Mouse (Mus musculus) embryonic facial prominence, embryonic 12.5 days (tissue): ENCODE measurements around the gene Ifi47. TPM values are rescaled to one million over a fixed set of nuclear protein-coding genes. Genes with fewer than 3 reads are reported as not detected.
"Not testable (repeated sequence)": the region's sequence is repeated elsewhere in the genome, so short reads cannot be mapped to it uniquely, and the experiment has no call there.

Experiments used
- ATAC-seq: fragments of 200-750 bp; cut with Nextera tagmentation; 2 replicates; pipeline ENCODE4 v1.8.0; 2017; ENCODE audit not compliant: insufficient number of reproducible peaks, insufficient read depth, low FRiP score, low TSS enrichment
- H3K27ac ChIP-seq: fragments of 300-500 bp; sonication (generic); 2 replicates; pipeline ENCODE4 v1.5.1; 2016; ENCODE audit warnings: mild to moderate bottlenecking
- H3K27me3 ChIP-seq: fragments of 300-500 bp; sonication (generic); 2 replicates; pipeline ENCODE4 v1.6.1; 2016; ENCODE audit warnings: mild to moderate bottlenecking, moderate library complexity
- H3K36me3 ChIP-seq: fragments of 300-500 bp; sonication (generic); 2 replicates; pipeline ENCODE4 v1.6.1; 2016; ENCODE audit warnings: mild to moderate bottlenecking
- H3K4me1 ChIP-seq: fragments of 300-500 bp; sonication (generic); 2 replicates; pipeline ENCODE4 v1.6.1; 2016
- H3K4me2 ChIP-seq: fragments of 300-500 bp; sonication (generic); replicated peaks from 2 replicates; pipeline ENCODE4 v1.6.1; 2016; ENCODE audit warnings: mild to moderate bottlenecking, moderate library complexity
- H3K4me3 ChIP-seq: fragments of 300-500 bp; sonication (generic); 2 replicates; pipeline ENCODE4 v1.5.1; 2016; ENCODE audit warnings: mild to moderate bottlenecking
- H3K9ac ChIP-seq: fragments of 300-500 bp; sonication (generic); 2 replicates; pipeline ENCODE4 v1.6.1; 2016; ENCODE audit warnings: mild to moderate bottlenecking, moderate library complexity
- H3K9me3 ChIP-seq: fragments of 300-500 bp; sonication (generic); 2 replicates; pipeline ENCODE4 v1.6.1; 2016; ENCODE audit warnings: mild to moderate bottlenecking, moderate library complexity
- WGBS: fragments of 180-500 bp; shearing (Covaris S2); methylation state at CpG from one replicate; pipeline ENCODE4 v1.1.7; 2016; 5-methylcytosine and 5-hydroxymethylcytosine counted together
- polyA plus RNA-seq: library from polyadenylated mRNA; unstranded; fragments of >200 nt; fragmentation: Nextera tagmentation; extraction: Ambion mirVana; gene quantifications from 2 replicates; pipeline ENCODE4 v1.2.1, GENCODE M21; 2016

Gene Ifi47
- polyA plus RNA-seq, result 0.74 and 1.2 TPM in 2 replicates

- not testable (repeated sequence) for ATAC-seq
These were observed at the start of gene Ifi47 for GRCm38 (mm10) chr11:49076001-49076757. TSS of gene Ifi47 (plus strand) at chr11:49076587.

GRCm38 (mm10) chr11:49050064-49050463 lies 26.3 kb upstream of the Ifi47 start:
- H3K4me2 ChIP-seq, H3K4me3 ChIP-seq, H3K4me1 ChIP-seq, H3K27me3 ChIP-seq, H3K36me3 ChIP-seq, H3K27ac ChIP-seq, ATAC-seq, H3K9ac ChIP-seq, H3K9me3 ChIP-seq: not testable (repeated sequence)

More at GRCm38 (mm10) chr11:49076001-49076757, at the start of gene Ifi47:
- not testable (repeated sequence) for H3K9ac ChIP-seq, H3K36me3 ChIP-seq, H3K4me3 ChIP-seq, H3K27ac ChIP-seq, H3K27me3 ChIP-seq, H3K4me1 ChIP-seq, H3K4me2 ChIP-seq, H3K9me3 ChIP-seq
- 68% methylated on average over 6 of the region's 6 CpGs for WGBS

- not testable (repeated sequence) for H3K4me1 ChIP-seq, ATAC-seq, H3K4me3 ChIP-seq, H3K27me3 ChIP-seq, H3K27ac ChIP-seq, H3K9me3 ChIP-seq, H3K4me2 ChIP-seq, H3K36me3 ChIP-seq, H3K9ac ChIP-seq
- WGBS, result 85% methylated on average over 1 of the region's 6 CpGs
These were observed 25.1 kb upstream of the Ifi47 start, which contains the start of gene 9930111J21Rik2 for GRCm38 (mm10) chr11:49051093-49051891. TSS of gene 9930111J21Rik2 (minus strand) at chr11:49051242.

- H3K4me1 ChIP-seq, H3K9ac ChIP-seq, H3K4me2 ChIP-seq, H3K36me3 ChIP-seq, H3K27ac ChIP-seq, H3K27me3 ChIP-seq, H3K4me3 ChIP-seq, H3K9me3 ChIP-seq, ATAC-seq: not testable (repeated sequence)
- WGBS, result no CpG with 5 or more reads among the region's 5 CpGs
These were observed 24.5 kb upstream of the Ifi47 start for GRCm38 (mm10) chr11:49051894-49052293.

GRCm38 (mm10) chr11:49060061-49060460 lies 16.3 kb upstream of the Ifi47 start:
- not testable (repeated sequence) for H3K4me2 ChIP-seq, H3K27me3 ChIP-seq, H3K4me1 ChIP-seq, ATAC-seq, H3K9me3 ChIP-seq, H3K27ac ChIP-seq, H3K36me3 ChIP-seq, H3K4me3 ChIP-seq, H3K9ac ChIP-seq
- 85% methylated on average over 2 of the region's 3 CpGs for WGBS

GRCm38 (mm10) chr11:49061865-49062264 lies 14.5 kb upstream of the Ifi47 start:
- not testable (repeated sequence) for H3K9me3 ChIP-seq, H3K36me3 ChIP-seq, H3K4me1 ChIP-seq, H3K9ac ChIP-seq, H3K4me2 ChIP-seq, H3K27ac ChIP-seq, H3K4me3 ChIP-seq, H3K27me3 ChIP-seq, ATAC-seq
- 78% methylated on average over 2 of the region's 2 CpGs for WGBS

- H3K27me3 ChIP-seq, H3K9me3 ChIP-seq, H3K4me2 ChIP-seq, H3K36me3 ChIP-seq, ATAC-seq, H3K4me1 ChIP-seq, H3K9ac ChIP-seq, H3K4me3 ChIP-seq, H3K27ac ChIP-seq: not testable (repeated sequence)
- 77% methylated on average over 5 of the region's 5 CpGs for WGBS
These were observed 12.5 kb upstream of the Ifi47 start, which contains the start of gene Tgtp2 for GRCm38 (mm10) chr11:49063713-49064469. TSS of gene Tgtp2 (minus strand) at chr11:49064206.

GRCm38 (mm10) chr11:49068358-49068757 lies 8.0 kb upstream of the Ifi47 start:
- no peak overlapping the region for H3K27ac ChIP-seq
- H3K36me3 ChIP-seq, result no peaks in the 10 kb centered on the region
- WGBS, result 88% methylated on average over 1 of the region's 1 CpGs
- no peaks in the 10 kb centered on the region for H3K4me1 ChIP-seq
- no peak for ATAC-seq
- no peak overlapping the region for H3K4me3 ChIP-seq
- H3K27me3 ChIP-seq, result no peaks in the 10 kb centered on the region
- no peak overlapping the region for H3K9ac ChIP-seq
- no peak overlapping the region for H3K4me2 ChIP-seq
- H3K9me3 ChIP-seq, result no peaks in the 10 kb centered on the region

GRCm38 (mm10) chr11:49077012-49077411 lies 625 bp downstream of the Ifi47 start:
- H3K27me3 ChIP-seq, result no peaks in the 10 kb centered on the region
- no peaks in the 10 kb centered on the region for H3K9me3 ChIP-seq
- 67% methylated on average over 1 of the region's 1 CpGs for WGBS
- no peaks in the 10 kb centered on the region for H3K4me1 ChIP-seq
- no peaks in the 10 kb centered on the region for H3K36me3 ChIP-seq
- no peak overlapping the region for H3K27ac ChIP-seq
- ATAC-seq, result no peak
- H3K4me3 ChIP-seq, result no peak overlapping the region
- H3K9ac ChIP-seq, result no peak overlapping the region
- H3K4me2 ChIP-seq, result no peak overlapping the region

- Histone ChIP-seq H3K27ac (no peak overlapping the region), H3K4me3 (no peak overlapping the region), H3K9me3 (no peaks in the 10 kb centered on the region), H3K27me3 (no peaks in the 10 kb centered on the region), H3K36me3 (no peaks in the 10 kb centered on the region), H3K9ac (no peak overlapping the region), H3K4me1 (no peaks in the 10 kb centered on the region), H3K4me2 (no peak overlapping the region)
- ATAC-seq, result no peak
- 86% methylated on average over 3 of the region's 3 CpGs for WGBS
These were observed 2.3 kb downstream of the Ifi47 start for GRCm38 (mm10) chr11:49078719-49079118.

- Histone ChIP-seq H3K9ac (no peak overlapping the region), H3K27me3 (no peaks in the 10 kb centered on the region)
- ATAC-seq, result no peak
These were observed 4.2 kb downstream of the Ifi47 start for GRCm38 (mm10) chr11:49080636-49081035.

More at GRCm38 (mm10) chr11:49080636-49081035, 4.2 kb downstream of the Ifi47 start:
- WGBS, result 83% methylated on average over 1 of the region's 1 CpGs
- no peak overlapping the region for H3K4me2 ChIP-seq
- H3K27ac ChIP-seq, result no peak overlapping the region
- no peaks in the 10 kb centered on the region for H3K36me3 ChIP-seq
- no peak overlapping the region for H3K4me3 ChIP-seq
- H3K4me1 ChIP-seq, result no peaks in the 10 kb centered on the region
- H3K9me3 ChIP-seq, result no peaks in the 10 kb centered on the region
